Mouse (Mus musculus): ENCODE results near the gene Slc22a1.

DNA sequence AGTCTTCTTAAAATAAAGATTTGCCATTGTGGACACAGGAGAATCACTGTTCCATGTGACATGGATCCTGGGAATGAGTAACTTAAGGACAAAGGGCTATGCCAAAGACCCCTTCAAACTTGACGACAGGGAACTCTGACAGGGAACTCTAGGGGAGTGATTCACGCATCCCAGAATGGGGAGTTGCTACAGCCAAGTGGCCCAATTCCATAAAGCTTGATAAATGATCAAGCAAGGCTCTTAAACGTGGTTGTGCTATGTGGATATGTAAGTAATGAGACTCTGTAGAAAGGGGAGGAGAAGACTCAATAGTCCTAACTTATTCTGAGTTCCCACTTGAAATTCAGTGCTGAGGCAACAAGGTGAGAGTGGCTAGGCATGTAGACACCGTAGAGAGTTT, 40.8 kb downstream of the Slc22a1 start:
- TF ChIP-seq CTCF (IDR thresholded peaks at IDR 0.05; ENCODE audit: low read depth) (no peak), EP300 (optimal IDR thresholded peaks at IDR 0.05) (no peak)

Measured in stomach, postnatal 0 days (tissue).